Mouse (Mus musculus): Measurements from ENCODE around the gene Neurl3. TPM values are rescaled to one million over a fixed set of nuclear protein-coding genes. Genes with fewer than 3 reads are reported as not detected.

Gene Neurl3
- 3.3 TPM for polyA plus RNA-seq (2014; fragmentation: Illumina TruSeq; extraction: RNeasy Lipid Tissue Mini Kit (QIAGEN cat#74804); ENCODE audit: low read depth, low replicate concordance)

GRCm38 (mm10) chr1:36274455-36274854, at the start of gene Neurl3:
Gene Neurl3 (minus strand): TSS chr1:36274679.

DNA sequence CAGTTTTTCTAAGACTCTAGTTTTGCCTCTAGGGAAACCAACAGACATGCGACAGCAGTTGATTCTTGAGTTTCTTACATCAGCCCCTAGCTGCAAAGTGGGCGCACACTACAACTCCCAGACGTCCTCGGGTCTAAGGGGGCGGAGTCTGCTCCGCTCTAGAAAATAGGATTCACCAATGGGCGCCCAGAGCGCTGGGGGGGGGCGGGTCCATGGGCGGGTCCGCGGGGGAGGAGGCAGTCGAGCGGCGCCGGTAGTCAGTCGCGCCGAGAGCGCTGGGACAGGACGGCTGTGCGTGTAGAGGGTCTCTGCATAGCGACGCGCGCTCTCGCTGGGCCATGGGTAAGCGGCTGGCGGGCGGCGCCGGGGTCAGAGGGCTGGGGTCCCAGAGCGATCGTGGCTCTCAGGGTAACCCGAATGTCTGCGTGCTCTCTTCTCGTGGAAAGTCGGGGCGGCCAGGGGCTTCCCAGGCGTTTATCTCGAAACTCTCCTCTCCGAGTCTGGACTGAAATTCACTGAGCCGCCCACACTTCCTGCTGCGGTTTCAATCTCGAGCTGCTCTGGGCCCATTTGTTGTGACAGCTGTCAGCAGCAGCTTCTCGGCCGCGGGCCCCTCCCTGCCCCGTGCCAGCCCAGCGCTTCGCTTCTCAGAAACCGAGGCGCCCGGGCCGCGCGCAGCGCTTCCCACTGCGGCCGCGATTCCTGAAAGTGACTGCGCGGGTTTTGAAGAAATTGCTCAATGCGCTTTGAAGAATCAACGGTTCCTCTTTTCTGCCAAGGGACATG, 33.2 kb upstream of the Neurl3 start, which contains the start of gene Arid5a:
Gene Arid5a, plus strand, starts transcription at position 239 of the 786 bp plus-strand sequence.

GRCm38 (mm10) chr1:36244058-36244827, 30.2 kb downstream of the Neurl3 start, which contains the start of gene Uggt1:
Gene Uggt1 (minus strand): TSS chr1:36244720.

Other genes with a start within 250 kb of the Neurl3 start
- gene Hs6st1, start 206.3 kb downstream of the Neurl3 start, polyA plus RNA-seq (2014; fragmentation: Illumina TruSeq; extraction: RNeasy Lipid Tissue Mini Kit (QIAGEN cat#74804); ENCODE audit: low read depth, low replicate concordance): 19.6 TPM
- 32.4 TPM for gene Uggt1, start 30.0 kb downstream of the Neurl3 start, polyA plus RNA-seq (2014; fragmentation: Illumina TruSeq; extraction: RNeasy Lipid Tissue Mini Kit (QIAGEN cat#74804); ENCODE audit: low read depth, low replicate concordance)
- gene Arid5a, start 33.1 kb upstream of the Neurl3 start, polyA plus RNA-seq (2014; fragmentation: Illumina TruSeq; extraction: RNeasy Lipid Tissue Mini Kit (QIAGEN cat#74804); ENCODE audit: low read depth, low replicate concordance): 0.11 TPM
- 8.1 TPM for gene Kansl3, start 94.5 kb upstream of the Neurl3 start, polyA plus RNA-seq (2014; fragmentation: Illumina TruSeq; extraction: RNeasy Lipid Tissue Mini Kit (QIAGEN cat#74804); ENCODE audit: low read depth, low replicate concordance)
- not detected for gene Fer1l5, start 97.6 kb upstream of the Neurl3 start, polyA plus RNA-seq (2014; fragmentation: Illumina TruSeq; extraction: RNeasy Lipid Tissue Mini Kit (QIAGEN cat#74804); ENCODE audit: low read depth, low replicate concordance)
- gene Lman2l, start 170.6 kb upstream of the Neurl3 start, polyA plus RNA-seq (2014; fragmentation: Illumina TruSeq; extraction: RNeasy Lipid Tissue Mini Kit (QIAGEN cat#74804); ENCODE audit: low read depth, low replicate concordance): 4.8 TPM
- 1.1 TPM for gene Cnnm4, start 196.9 kb upstream of the Neurl3 start, polyA plus RNA-seq (2014; fragmentation: Illumina TruSeq; extraction: RNeasy Lipid Tissue Mini Kit (QIAGEN cat#74804); ENCODE audit: low read depth, low replicate concordance)
- 4.3 TPM for gene Cnnm3, start 237.2 kb upstream of the Neurl3 start, polyA plus RNA-seq (2014; fragmentation: Illumina TruSeq; extraction: RNeasy Lipid Tissue Mini Kit (QIAGEN cat#74804); ENCODE audit: low read depth, low replicate concordance)